Mouse (Mus musculus) lung, embryonic 15.5 days (tissue): ENCODE results near the gene Nars2. TPM values are rescaled to one million over a fixed set of nuclear protein-coding genes. Genes with fewer than 3 reads are reported as not detected.

Source experiments
- ATAC-seq: fragments of 200-750 bp; cut with Nextera tagmentation; 2 replicates; pipeline ENCODE4 v1.8.0; 2017; ENCODE audit warnings: moderate number of reproducible peaks, borderline replicate concordance; ENCODE audit not compliant: low FRiP score, low TSS enrichment; ENCODE audit errors: extremely low read depth
- H3K27ac ChIP-seq: fragments of 300-500 bp; sonication (generic); 2 replicates; pipeline ENCODE4 v1.5.1; 2015; ENCODE audit warnings: moderate library complexity, mild to moderate bottlenecking, inconsistent platforms
- H3K27me3 ChIP-seq: fragments of 300-500 bp; sonication (generic); 2 replicates; pipeline ENCODE4 v1.6.1; 2015; ENCODE audit warnings: inconsistent platforms
- H3K36me3 ChIP-seq: fragments of 300-500 bp; sonication (generic); 2 replicates; pipeline ENCODE4 v1.6.1; 2015; ENCODE audit warnings: inconsistent platforms
- H3K4me1 ChIP-seq: fragments of 300-500 bp; sonication (generic); 2 replicates; pipeline ENCODE4 v1.6.1; 2015; ENCODE audit warnings: inconsistent platforms
- H3K4me2 ChIP-seq: fragments of 300-500 bp; sonication (generic); 2 replicates; pipeline ENCODE4 v1.6.1; 2015; ENCODE audit warnings: inconsistent platforms, mild to moderate bottlenecking, moderate library complexity
- H3K4me3 ChIP-seq: fragments of 300-500 bp; sonication (generic); 2 replicates; pipeline ENCODE4 v1.5.1; 2015; ENCODE audit warnings: mild to moderate bottlenecking, inconsistent platforms
- H3K9ac ChIP-seq: fragments of 300-500 bp; sonication (generic); 2 replicates; pipeline ENCODE4 v1.6.1; 2015; ENCODE audit warnings: inconsistent platforms
- H3K9me3 ChIP-seq: fragments of 300-500 bp; sonication (generic); 2 replicates; pipeline ENCODE4 v1.6.1; 2016; ENCODE audit warnings: inconsistent platforms
- WGBS: fragments of 180-500 bp; shearing (Covaris S2); methylation state at CpG from one replicate; pipeline ENCODE4 v1.1.7; 2015; 5-methylcytosine and 5-hydroxymethylcytosine counted together
- polyA plus RNA-seq: library from polyadenylated mRNA; unstranded; fragments of >200 nt; fragmentation: Nextera tagmentation; extraction: Ambion mirVana; gene quantifications from 2 replicates; pipeline ENCODE4 v1.2.1, GENCODE M21; 2015

The Nars2 gene
- polyA plus RNA-seq, 1 experiment from 2014 or later = 20.0 TPM

GRCm38 (mm10) chr7:96975914-96976313 is 24.6 kb downstream of the Nars2 start:
- no peaks in the 10 kb centered on the region for H3K9me3 ChIP-seq
- no peak overlapping the region for H3K4me3 ChIP-seq
- 74% methylated on average over 5 of the region's 5 CpGs for WGBS
- H3K4me2 ChIP-seq = no peak overlapping the region
- H3K27ac ChIP-seq = no peak overlapping the region
- no peaks in the 10 kb centered on the region for H3K36me3 ChIP-seq
- H3K27me3 ChIP-seq = no peaks in the 10 kb centered on the region
- ATAC-seq = no peak
- H3K9ac ChIP-seq = no peak overlapping the region
- peaks cover 7% of the 10 kb centered on the region for H3K4me1 ChIP-seq

GRCm38 (mm10) chr7:96977209-96977608 is 25.9 kb downstream of the Nars2 start:
- no peaks in the 10 kb centered on the region for H3K27me3 ChIP-seq
- H3K4me3 ChIP-seq = no peak overlapping the region
- H3K36me3 ChIP-seq = no peaks in the 10 kb centered on the region
- no peak overlapping the region for H3K27ac ChIP-seq
- H3K9me3 ChIP-seq = no peaks in the 10 kb centered on the region
- H3K4me1 ChIP-seq = no peaks in the 10 kb centered on the region
- H3K4me2 ChIP-seq = no peak overlapping the region
- no peak overlapping the region for H3K9ac ChIP-seq
- 81% methylated on average over 1 of the region's 1 CpGs for WGBS
- ATAC-seq = no peak

- Histone ChIP-seq H3K4me1 (peaks cover 16% of the 10 kb centered on the region), H3K27ac (no peak overlapping the region), H3K36me3 (no peaks in the 10 kb centered on the region), H3K9me3 (no peaks in the 10 kb centered on the region), H3K27me3 (no peaks in the 10 kb centered on the region), H3K9ac (no peak overlapping the region), H3K4me2 (no peak overlapping the region), H3K4me3 (no peak overlapping the region)
- 88% methylated on average over 2 of the region's 2 CpGs for WGBS
- ATAC-seq = no peak
Measured at GRCm38 (mm10) chr7:96981366-96981765, 30.1 kb downstream of the Nars2 start.

- Histone ChIP-seq H3K27ac (peak overlapping the region; percentile 65), H3K4me1 (peaks cover 25% of the 10 kb centered on the region), H3K4me2 (no peak overlapping the region; the same call in 1 of the 2 replicates), H3K4me3 (no peak overlapping the region), H3K9me3 (no peaks in the 10 kb centered on the region), H3K9ac (no peak overlapping the region), H3K36me3 (no peaks in the 10 kb centered on the region), H3K27me3 (no peaks in the 10 kb centered on the region)
- ATAC-seq = peak; percentile 52; the same call in 1 of the 2 replicates
- WGBS = 33% methylated on average over 7 of the region's 7 CpGs
Measured at GRCm38 (mm10) chr7:96983660-96984347, 32.5 kb downstream of the Nars2 start.

- no peak overlapping the region for H3K9ac ChIP-seq
- H3K4me1 ChIP-seq = peaks cover 25% of the 10 kb centered on the region
- WGBS = 2% methylated on average over 8 of the region's 8 CpGs
- H3K27ac ChIP-seq = peak overlapping the region; percentile 58; the same call in 1 of the 2 replicates
- peak; percentile 75; the same call in 1 of the 2 replicates for ATAC-seq
- H3K4me2 ChIP-seq = peak overlapping the region; percentile 38
- H3K9me3 ChIP-seq = no peaks in the 10 kb centered on the region
- no peaks in the 10 kb centered on the region for H3K36me3 ChIP-seq
- H3K27me3 ChIP-seq = no peaks in the 10 kb centered on the region
- no peak overlapping the region for H3K4me3 ChIP-seq
Measured at GRCm38 (mm10) chr7:96985798-96986197, 34.5 kb downstream of the Nars2 start.

- Histone ChIP-seq H3K4me2 (no peak overlapping the region), H3K27me3 (no peaks in the 10 kb centered on the region), H3K36me3 (no peaks in the 10 kb centered on the region), H3K4me1 (peaks cover 25% of the 10 kb centered on the region), H3K9me3 (no peaks in the 10 kb centered on the region), H3K4me3 (no peak overlapping the region), H3K9ac (no peak overlapping the region), H3K27ac (no peak overlapping the region)
- 56% methylated on average over 9 of the region's 9 CpGs for WGBS
- ATAC-seq = no peak
Measured at GRCm38 (mm10) chr7:96986795-96987445, 35.6 kb downstream of the Nars2 start.

GRCm38 (mm10) chr7:96987676-96988075 is 36.4 kb downstream of the Nars2 start:
- peaks cover 25% of the 10 kb centered on the region for H3K4me1 ChIP-seq
- 54% methylated on average over 4 of the region's 4 CpGs for WGBS
- no peaks in the 10 kb centered on the region for H3K36me3 ChIP-seq
- H3K4me3 ChIP-seq = no peak overlapping the region
- H3K9ac ChIP-seq = no peak overlapping the region
- H3K9me3 ChIP-seq = no peaks in the 10 kb centered on the region
- H3K4me2 ChIP-seq = no peak overlapping the region
- H3K27ac ChIP-seq = no peak overlapping the region
- no peaks in the 10 kb centered on the region for H3K27me3 ChIP-seq
- no peak for ATAC-seq

- no peaks in the 10 kb centered on the region for H3K27me3 ChIP-seq
- H3K27ac ChIP-seq = no peak overlapping the region
- ATAC-seq = no peak
- H3K4me2 ChIP-seq = no peak overlapping the region
- H3K9me3 ChIP-seq = no peaks in the 10 kb centered on the region
- H3K9ac ChIP-seq = no peak overlapping the region
- H3K4me1 ChIP-seq = peaks cover 7% of the 10 kb centered on the region
- 5% methylated on average over 3 of the region's 3 CpGs for WGBS
- no peak overlapping the region for H3K4me3 ChIP-seq
- no peaks in the 10 kb centered on the region for H3K36me3 ChIP-seq
Measured at GRCm38 (mm10) chr7:97012956-97013355, 61.7 kb downstream of the Nars2 start.

GRCm38 (mm10) chr7:97018005-97018404 is 66.7 kb downstream of the Nars2 start:
- no peak overlapping the region for H3K4me2 ChIP-seq
- no peak for ATAC-seq
- no peak overlapping the region for H3K4me3 ChIP-seq
- no peak overlapping the region for H3K9ac ChIP-seq
- H3K9me3 ChIP-seq = no peaks in the 10 kb centered on the region
- peaks cover under 1% of the 10 kb centered on the region; the same call in 1 of the 2 replicates for H3K4me1 ChIP-seq
- H3K27ac ChIP-seq = no peak overlapping the region
- no peaks in the 10 kb centered on the region for H3K27me3 ChIP-seq
- no peaks in the 10 kb centered on the region for H3K36me3 ChIP-seq
- 54% methylated on average over 4 of the region's 4 CpGs for WGBS

GRCm38 (mm10) chr7:97018418-97018817 is 67.1 kb downstream of the Nars2 start:
- Histone ChIP-seq H3K27me3 (no peaks in the 10 kb centered on the region), H3K4me1 (no peaks in the 10 kb centered on the region), H3K36me3 (no peaks in the 10 kb centered on the region), H3K27ac (peak overlapping the region; percentile 8; the same call in 1 of the 2 replicates), H3K4me3 (no peak overlapping the region), H3K9ac (no peak overlapping the region), H3K4me2 (no peak overlapping the region), H3K9me3 (no peaks in the 10 kb centered on the region)
- WGBS = 44% methylated on average over 3 of the region's 3 CpGs
- peak; percentile 64; the same call in 1 of the 2 replicates for ATAC-seq

- no peak for ATAC-seq
- Histone ChIP-seq H3K9me3 (no peaks in the 10 kb centered on the region), H3K4me1 (no peaks in the 10 kb centered on the region), H3K27me3 (no peaks in the 10 kb centered on the region), H3K27ac (no peak overlapping the region), H3K9ac (no peak overlapping the region), H3K36me3 (no peaks in the 10 kb centered on the region), H3K4me2 (no peak overlapping the region), H3K4me3 (no peak overlapping the region)
- WGBS = 66% methylated on average over 1 of the region's 1 CpGs
Measured at GRCm38 (mm10) chr7:97019303-97019702, 68.0 kb downstream of the Nars2 start.

GRCm38 (mm10) chr7:97026772-97027358 is 75.6 kb downstream of the Nars2 start:
- Histone ChIP-seq H3K4me3 (no peak overlapping the region), H3K36me3 (no peaks in the 10 kb centered on the region), H3K4me1 (no peaks in the 10 kb centered on the region), H3K27ac (no peak overlapping the region), H3K9ac (no peak overlapping the region), H3K9me3 (no peaks in the 10 kb centered on the region), H3K4me2 (no peak overlapping the region), H3K27me3 (no peaks in the 10 kb centered on the region)
- no peak for ATAC-seq
- 88% methylated on average over 5 of the region's 5 CpGs for WGBS
